Mouse (Mus musculus) olfactory bulb, adult 2 months (tissue): ENCODE results near the gene Qtrt2.

Experiments used
- CTCF ChIP-seq: fragments of 200-500 bp; IDR thresholded peaks from 2 replicates; pipeline ENCODE4 v1.5.1; 2012; ENCODE audit warnings: low read depth, mild to moderate bottlenecking, low read length, moderate library complexity; ENCODE audit not compliant: insufficient read depth
- POLR2A ChIP-seq: fragments of 200-500 bp; IDR thresholded peaks from 2 replicates; pipeline ENCODE4 v1.6.1; 2012; ENCODE audit warnings: mild to moderate bottlenecking, low read depth, low read length, moderate library complexity; ENCODE audit not compliant: insufficient read depth

DNA sequence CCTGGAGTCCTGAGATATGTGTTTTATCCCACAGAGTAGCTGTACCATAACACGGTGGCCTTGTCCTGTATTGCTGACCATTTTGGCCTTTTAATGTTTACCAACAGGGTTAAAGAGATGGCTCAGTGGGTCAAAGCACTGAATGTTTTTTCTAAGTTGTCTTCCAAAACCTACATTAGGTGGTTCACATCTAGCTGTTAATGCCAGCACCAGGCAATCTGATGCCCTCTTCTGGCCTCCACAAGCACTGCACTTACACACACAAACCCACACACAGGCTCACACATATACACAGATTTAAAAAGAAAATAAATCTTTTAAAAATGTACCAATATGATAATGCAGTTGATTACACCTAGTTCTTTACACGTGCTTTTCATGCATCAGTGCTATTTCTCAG, 17.7 kb downstream of the Qtrt2 start:
- TF ChIP-seq CTCF: no peak
- TF ChIP-seq POLR2A: no peak
